Mouse (Mus musculus) thymus, adult 2 months (tissue): ENCODE measurements around the gene Dnah6. TPM values are rescaled to one million over a fixed set of nuclear protein-coding genes. Genes with fewer than 3 reads are reported as not detected.

Source experiments
- DNase-seq: peaks from one replicate; pipeline ENCODE4 v3.0.0; 2021
- H3K27ac ChIP-seq: fragments of 200-500 bp; 2 replicates; pipeline ENCODE4 v1.5.1; 2012; ENCODE audit warnings: low read length, control low read depth; ENCODE audit not compliant: control insufficient read depth, insufficient read depth
- H3K27me3 ChIP-seq: fragments of 200-500 bp; 2 replicates; pipeline ENCODE4 v1.6.1; 2012; ENCODE audit warnings: mild to moderate bottlenecking, low read length, moderate library complexity, mixed read lengths; ENCODE audit not compliant: control insufficient read depth, insufficient read depth
- H3K36me3 ChIP-seq: fragments of 200-500 bp; 2 replicates; pipeline ENCODE4 v1.6.1; 2012; ENCODE audit warnings: mild to moderate bottlenecking, low read length, moderate library complexity; ENCODE audit not compliant: control insufficient read depth, insufficient read depth
- H3K4me1 ChIP-seq: fragments of 200-500 bp; replicated peaks from 2 replicates; pipeline ENCODE4 v1.6.1; 2012; ENCODE audit warnings: low read length; ENCODE audit not compliant: control insufficient read depth, insufficient read depth
- H3K4me3 ChIP-seq: fragments of 200-500 bp; 2 replicates; pipeline ENCODE4 v1.5.1; 2012; ENCODE audit warnings: mild to moderate bottlenecking, low read length, control low read depth, moderate library complexity; ENCODE audit not compliant: control insufficient read depth, insufficient read depth
- CTCF ChIP-seq: fragments of 200-500 bp; IDR thresholded peaks from 2 replicates; pipeline ENCODE4 v1.5.1; 2012; ENCODE audit warnings: mild to moderate bottlenecking, control low read depth, low read length, moderate library complexity, borderline replicate concordance; ENCODE audit not compliant: control insufficient read depth, poor library complexity, insufficient read depth; ENCODE audit errors: extremely low read depth
- POLR2A ChIP-seq: fragments of 200-500 bp; IDR thresholded peaks from 2 replicates; pipeline ENCODE4 v1.6.1; 2012; ENCODE audit warnings: mild to moderate bottlenecking, low read length, control low read depth, moderate library complexity; ENCODE audit not compliant: control insufficient read depth, poor library complexity, insufficient read depth; ENCODE audit errors: extremely low read depth
- WGBS: fragments of 180-500 bp; shearing (Covaris S2); methylation state at CpG from one replicate; pipeline ENCODE4 v1.1.7; 2018; 5-methylcytosine and 5-hydroxymethylcytosine counted together
- polyA plus RNA-seq: library from polyadenylated mRNA; depleted of rRNA; stranded (reverse); fragments of >200 nt; gene quantifications from 2 replicates; pipeline ENCODE4 v1.2.3, GENCODE M21; 2012; rRNA removed

Gene Dnah6
- polyA plus RNA-seq, 1 experiment, result 0.11 TPM

- WGBS, result 93% methylated on average over 9 of the region's 9 CpGs
- H3K4me1 ChIP-seq, result peaks cover 3% of the 10 kb centered on the region; the same call in 1 of the 2 replicates
- no peak for DNase-seq
- no peaks in the 10 kb centered on the region for H3K27me3 ChIP-seq
- no peak overlapping the region for H3K27ac ChIP-seq
- no peak for TF ChIP-seq CTCF
- no peak for TF ChIP-seq POLR2A
- no peaks in the 10 kb centered on the region for H3K36me3 ChIP-seq
- H3K4me3 ChIP-seq, result no peak overlapping the region
Observed at GRCm38 (mm10) chr6:72981124-72981651, 240.3 kb downstream of the Dnah6 start.

GRCm38 (mm10) chr6:72976866-72977265, 244.6 kb downstream of the Dnah6 start:
- H3K36me3 ChIP-seq, result no peaks in the 10 kb centered on the region
- H3K27ac ChIP-seq, result no peak overlapping the region
- H3K27me3 ChIP-seq, result no peaks in the 10 kb centered on the region
- 96% methylated on average over 2 of the region's 2 CpGs for WGBS
- DNase-seq, result no peak
- no peak for TF ChIP-seq CTCF
- no peak for TF ChIP-seq POLR2A
- H3K4me3 ChIP-seq, result no peak overlapping the region
- no peaks in the 10 kb centered on the region; the same call in 1 of the 2 replicates for H3K4me1 ChIP-seq

- no peak for TF ChIP-seq POLR2A
- no peak for TF ChIP-seq CTCF
- H3K27me3 ChIP-seq, result no peaks in the 10 kb centered on the region
- WGBS, result 74% methylated on average over 3 of the region's 3 CpGs
- H3K4me1 ChIP-seq, result no peaks in the 10 kb centered on the region
- H3K4me3 ChIP-seq, result no peak overlapping the region
- no peak for DNase-seq
- H3K27ac ChIP-seq, result no peak overlapping the region
- no peaks in the 10 kb centered on the region for H3K36me3 ChIP-seq
Observed at GRCm38 (mm10) chr6:72971074-72971473, 250.4 kb downstream of the Dnah6 start.

GRCm38 (mm10) chr6:72969787-72970186, 251.7 kb downstream of the Dnah6 start:
- no peaks in the 10 kb centered on the region for H3K36me3 ChIP-seq
- no peak for DNase-seq
- TF ChIP-seq CTCF, result no peak
- TF ChIP-seq POLR2A, result no peak
- no peaks in the 10 kb centered on the region for H3K27me3 ChIP-seq
- no peak overlapping the region for H3K4me3 ChIP-seq
- no peak overlapping the region for H3K27ac ChIP-seq
- H3K4me1 ChIP-seq, result no peaks in the 10 kb centered on the region
- WGBS, result 93% methylated on average over 3 of the region's 3 CpGs

Other genes starting within 250 kb of the Dnah6 start
- gene Suclg1, start 26.7 kb upstream of the Dnah6 start, polyA plus RNA-seq, result 59.5 and 61.2 TPM in 2 replicates
- not detected in 2 replicates for gene 4931417E11Rik, start 248.0 kb upstream of the Dnah6 start, polyA plus RNA-seq